Mouse (Mus musculus): ENCODE results near the gene Mrc2. TPM values are rescaled to one million over a fixed set of nuclear protein-coding genes. Genes with fewer than 3 reads are reported as not detected.

Mrc2 gene
- polyA plus RNA-seq, 1 experiment from 2014 or later, result 0.64 TPM

Other genes with a start within 250 kb of the Mrc2 start
- gene Efcab3, start 229.1 kb upstream of the Mrc2 start, polyA plus RNA-seq (2015; fragmentation: Nextera tagmentation; extraction: Ambion mirVana), result 0.30 TPM in 1 of 2 replicates, not detected in the other
- gene Mettl2, start 166.2 kb upstream of the Mrc2 start, polyA plus RNA-seq (2015; fragmentation: Nextera tagmentation; extraction: Ambion mirVana), result 15.1 and 15.6 TPM in 2 replicates
- not detected in 2 replicates for gene Gm10842, start 145.8 kb upstream of the Mrc2 start, polyA plus RNA-seq (2015; fragmentation: Nextera tagmentation; extraction: Ambion mirVana)
- gene Tlk2, start 113.8 kb upstream of the Mrc2 start, polyA plus RNA-seq (2015; fragmentation: Nextera tagmentation; extraction: Ambion mirVana), result 7.0 and 7.3 TPM in 2 replicates
- not detected in 2 replicates for gene March10, start 164.1 kb downstream of the Mrc2 start, polyA plus RNA-seq (2015; fragmentation: Nextera tagmentation; extraction: Ambion mirVana)